Mouse (Mus musculus) limb, embryonic 14.5 days (tissue): ENCODE data around the gene Cwf19l2. TPM values are rescaled to one million over a fixed set of nuclear protein-coding genes. Genes with fewer than 3 reads are reported as not detected.

Experiments
- ATAC-seq: fragments of 200-750 bp; cut with Nextera tagmentation; 2 replicates; pipeline ENCODE4 v1.8.0; 2017; ENCODE audit warnings: low read depth, moderate number of reproducible peaks, moderate TSS enrichment; ENCODE audit not compliant: low FRiP score
- DNase-seq: peaks from one replicate; pipeline ENCODE4 v3.0.0-alpha.2; 2015; ENCODE audit warnings: low spot score
- H3K27ac ChIP-seq: fragments of 300-500 bp; sonication (generic); replicated peaks from 2 replicates; pipeline ENCODE4 v1.5.1; 2014; ENCODE audit warnings: low read depth, mild to moderate bottlenecking, low read length, moderate library complexity, mixed read lengths
- H3K27me3 ChIP-seq: fragments of 300-500 bp; sonication (generic); 2 replicates; pipeline ENCODE4 v1.6.1; 2014; ENCODE audit warnings: low read length, mixed read lengths; ENCODE audit not compliant: control insufficient read depth, insufficient read depth
- H3K36me3 ChIP-seq: fragments of 300-500 bp; sonication (generic); 2 replicates; pipeline ENCODE4 v1.6.1; 2014; ENCODE audit warnings: mild to moderate bottlenecking, low read length, moderate library complexity, mixed read lengths; ENCODE audit not compliant: control insufficient read depth, insufficient read depth
- H3K4me1 ChIP-seq: fragments of 300-500 bp; sonication (generic); 2 replicates; pipeline ENCODE4 v1.6.1; 2014; ENCODE audit warnings: antibody characterized with exemption, low read length, mixed read lengths; ENCODE audit not compliant: control insufficient read depth, insufficient read depth
- H3K4me2 ChIP-seq: fragments of 300-500 bp; sonication (generic); replicated peaks from 2 replicates; pipeline ENCODE4 v1.6.1; 2014; ENCODE audit warnings: low read depth, mild to moderate bottlenecking, low read length, moderate library complexity; ENCODE audit not compliant: severe bottlenecking
- H3K4me3 ChIP-seq: fragments of 300-500 bp; sonication (generic); replicated peaks from 2 replicates; pipeline ENCODE4 v1.5.1; 2014; ENCODE audit warnings: low read length
- H3K9ac ChIP-seq: fragments of 300-500 bp; sonication (generic); 2 replicates; pipeline ENCODE4 v1.6.1; 2014; ENCODE audit warnings: mild to moderate bottlenecking, low read depth, low read length, moderate library complexity; ENCODE audit not compliant: severe bottlenecking
- H3K9me3 ChIP-seq: fragments of 300-500 bp; sonication (generic); 2 replicates; pipeline ENCODE4 v1.6.1; 2016; ENCODE audit warnings: low read length; ENCODE audit not compliant: control insufficient read depth
- POLR2A ChIP-seq: fragments of 200-500 bp; IDR thresholded peaks from 2 replicates; pipeline ENCODE4 v1.8.0; 2012; ENCODE audit warnings: inconsistent platforms, mild to moderate bottlenecking, moderate library complexity, borderline replicate concordance; ENCODE audit not compliant: insufficient read depth, insufficient read length; ENCODE audit errors: extremely low read depth
- WGBS: fragments of 180-500 bp; shearing (Covaris S2); extraction: QIAGEN DNeasy Blood & Tissue Kit; methylation state at CpG from one replicate; pipeline ENCODE4 v1.1.7; 2014; 5-methylcytosine and 5-hydroxymethylcytosine counted together
- polyA plus RNA-seq, 2 experiments: library from polyadenylated mRNA; depleted of rRNA in 1 of 2; stranded (reverse) in 1 of 2; unstranded in 1 of 2; fragments of >200 nt; fragmentation: Nextera tagmentation in 1 of 2; extraction: Ambion mirVana in 1 of 2; gene quantifications; 2 replicates each; pipeline versions ENCODE4 v1.2.1 to v1.2.3; 2012 to 2014

Gene Cwf19l2
- polyA plus RNA-seq, 2 experiments: 6.6 to 13.8 TPM

GRCm38 (mm10) chr9:3518645-3519044 is 115.3 kb downstream of the Cwf19l2 start:
- Histone ChIP-seq H3K9ac (no peak overlapping the region), H3K9me3 (no peaks in the 10 kb centered on the region), H3K4me1 (no peaks in the 10 kb centered on the region), H3K4me3 (no peak overlapping the region), H3K4me2 (no peak overlapping the region), H3K27me3 (no peaks in the 10 kb centered on the region), H3K36me3 (no peaks in the 10 kb centered on the region), H3K27ac (no peak overlapping the region)
- 84% methylated on average over 1 of the region's 1 CpGs for WGBS
- no peak for ATAC-seq
- TF ChIP-seq POLR2A: no peak
- no peak for DNase-seq

- DNase-seq: no peak
- TF ChIP-seq POLR2A: no peak
- H3K4me1 ChIP-seq: no peaks in the 10 kb centered on the region
- no peaks in the 10 kb centered on the region for H3K36me3 ChIP-seq
- no peak overlapping the region for H3K27ac ChIP-seq
- no peak for ATAC-seq
- no peak overlapping the region for H3K4me2 ChIP-seq
- 93% methylated on average over 1 of the region's 1 CpGs for WGBS
- H3K4me3 ChIP-seq: no peak overlapping the region
- H3K27me3 ChIP-seq: no peaks in the 10 kb centered on the region
- H3K9ac ChIP-seq: no peak overlapping the region
- H3K9me3 ChIP-seq: no peaks in the 10 kb centered on the region
These were observed 115.8 kb downstream of the Cwf19l2 start for GRCm38 (mm10) chr9:3519178-3519577.

- DNase-seq: no peak
- Histone ChIP-seq H3K4me2 (no peak overlapping the region), H3K9ac (no peak overlapping the region), H3K9me3 (no peaks in the 10 kb centered on the region), H3K27ac (no peak overlapping the region), H3K36me3 (no peaks in the 10 kb centered on the region), H3K4me3 (no peak overlapping the region), H3K27me3 (no peaks in the 10 kb centered on the region), H3K4me1 (no peaks in the 10 kb centered on the region)
- WGBS: 65% methylated on average over 2 of the region's 2 CpGs
- no peak for TF ChIP-seq POLR2A
- no peak for ATAC-seq
These were observed 117.6 kb downstream of the Cwf19l2 start for GRCm38 (mm10) chr9:3521031-3521430.

Other genes starting within 250 kb of the Cwf19l2 start
- gene Alkbh8, start 68.5 kb upstream of the Cwf19l2 start, polyA plus RNA-seq (2012; rRNA removed): 7.6 and 8.3 TPM in 2 replicates
- gene Alkbh8, start 68.5 kb upstream of the Cwf19l2 start, polyA plus RNA-seq (2014; fragmentation: Nextera tagmentation; extraction: Ambion mirVana): 20.8 and 26.8 TPM in 2 replicates
- gene Gucy1a2, start 129.2 kb downstream of the Cwf19l2 start, polyA plus RNA-seq (2012; rRNA removed): 1.1 and 1.2 TPM in 2 replicates
- 2.1 and 2.4 TPM in 2 replicates for gene Gucy1a2, start 129.2 kb downstream of the Cwf19l2 start, polyA plus RNA-seq (2014; fragmentation: Nextera tagmentation; extraction: Ambion mirVana)